Mouse (Mus musculus): Measurements from ENCODE around the gene Mon1a.

Gene Mon1a

GRCm38 (mm10) chr9:107887804-107888266 is at the start of gene Mon1a:
TSS of gene Mon1a (plus strand) at chr9:107888151.
- peak; percentile 95 for DNase-seq

- no peak for DNase-seq
Observed at GRCm38 (mm10) chr9:107838869-107839268, 49.1 kb upstream of the Mon1a start.

- DNase-seq = no peak
Observed at GRCm38 (mm10) chr9:107842709-107843108, 45.2 kb upstream of the Mon1a start.

- DNase-seq = no peak
Observed at GRCm38 (mm10) chr9:107848922-107849321, 39.0 kb upstream of the Mon1a start.

GRCm38 (mm10) chr9:107858343-107858742 is 29.6 kb upstream of the Mon1a start:
- no peak for DNase-seq

GRCm38 (mm10) chr9:107864493-107864892 is 23.5 kb upstream of the Mon1a start:
- no peak for DNase-seq

GRCm38 (mm10) chr9:107866081-107866480 is 21.9 kb upstream of the Mon1a start:
- DNase-seq = no peak

GRCm38 (mm10) chr9:107872350-107873098 is 15.4 kb upstream of the Mon1a start:
- DNase-seq = peak; percentile 96

GRCm38 (mm10) chr9:107873137-107873536 is 14.8 kb upstream of the Mon1a start, which contains the start of gene Rbm6:
TSS of gene Rbm6 (minus strand) at chr9:107873237.
- no peak for DNase-seq

GRCm38 (mm10) chr9:107880411-107880810 is 7.5 kb upstream of the Mon1a start:
- no peak for DNase-seq

GRCm38 (mm10) chr9:107888267-107888850 is 408 bp downstream of the Mon1a start:
- DNase-seq = peak; percentile 62

GRCm38 (mm10) chr9:107890260-107890659 is 2.3 kb downstream of the Mon1a start:
- no peak for DNase-seq

GRCm38 (mm10) chr9:107891023-107891422 is 3.1 kb downstream of the Mon1a start:
- DNase-seq = no peak

GRCm38 (mm10) chr9:107898563-107898962 is 10.6 kb downstream of the Mon1a start:
- DNase-seq = no peak

- DNase-seq = peak; percentile 43
Observed at GRCm38 (mm10) chr9:107899855-107900254, 11.9 kb downstream of the Mon1a start.

- DNase-seq = peak; percentile 95
Observed at GRCm38 (mm10) chr9:107900840-107901626, 13.1 kb downstream of the Mon1a start.

GRCm38 (mm10) chr9:107901627-107901914 is 13.6 kb downstream of the Mon1a start:
- DNase-seq = no peak

GRCm38 (mm10) chr9:107904726-107905125 is 16.8 kb downstream of the Mon1a start:
- DNase-seq = peak; percentile 84

- DNase-seq = peak; percentile 32
Observed at GRCm38 (mm10) chr9:107906252-107906966, 18.5 kb downstream of the Mon1a start, which contains the start of gene Mst1r. TSS of gene Mst1r (plus strand) at chr9:107906873.

GRCm38 (mm10) chr9:107906967-107907800 is 19.2 kb downstream of the Mon1a start:
- DNase-seq = no peak

GRCm38 (mm10) chr9:107907801-107908120 is 19.8 kb downstream of the Mon1a start:
- no peak for DNase-seq
